Mouse (Mus musculus): ENCODE measurements around the gene Zfp759. TPM values are rescaled to one million over a fixed set of nuclear protein-coding genes. Genes with fewer than 3 reads are reported as not detected.
"Not testable (repeated sequence)": the region's sequence is repeated elsewhere in the genome, so short reads cannot be mapped to it uniquely, and the experiment has no call there.

Gene Zfp759
- polyA plus RNA-seq, 1 experiment from 2014 or later: 3.8 TPM

GRCm38 (mm10) chr13:67166122-67166521, 44.7 kb downstream of the Zfp759 start:
- ATAC-seq (replicated peaks; ENCODE audit: insufficient number of reproducible peaks, low FRiP score, low TSS enrichment, low read depth); H3K36me3 ChIP-seq (replicated peaks; ENCODE audit: control insufficient read depth, insufficient read depth, low read depth, low read length); H3K4me2 ChIP-seq (ENCODE audit: low read depth, low read length); DNase-seq (ENCODE audit: low spot score); H3K4me1 ChIP-seq (ENCODE audit: control insufficient read depth, insufficient read depth, low read length); H3K9ac ChIP-seq (replicated peaks; ENCODE audit: low read length); H3K9me3 ChIP-seq (replicated peaks; ENCODE audit: control insufficient read depth, low read length); H3K4me3 ChIP-seq (ENCODE audit: low read depth, low read length); H3K27me3 ChIP-seq (ENCODE audit: control insufficient read depth, insufficient read depth, low read length); H3K27ac ChIP-seq (replicated peaks; ENCODE audit: low read depth, low read length): not testable (repeated sequence)
- 63% methylated on average over 4 of the region's 4 CpGs for WGBS

DNA sequence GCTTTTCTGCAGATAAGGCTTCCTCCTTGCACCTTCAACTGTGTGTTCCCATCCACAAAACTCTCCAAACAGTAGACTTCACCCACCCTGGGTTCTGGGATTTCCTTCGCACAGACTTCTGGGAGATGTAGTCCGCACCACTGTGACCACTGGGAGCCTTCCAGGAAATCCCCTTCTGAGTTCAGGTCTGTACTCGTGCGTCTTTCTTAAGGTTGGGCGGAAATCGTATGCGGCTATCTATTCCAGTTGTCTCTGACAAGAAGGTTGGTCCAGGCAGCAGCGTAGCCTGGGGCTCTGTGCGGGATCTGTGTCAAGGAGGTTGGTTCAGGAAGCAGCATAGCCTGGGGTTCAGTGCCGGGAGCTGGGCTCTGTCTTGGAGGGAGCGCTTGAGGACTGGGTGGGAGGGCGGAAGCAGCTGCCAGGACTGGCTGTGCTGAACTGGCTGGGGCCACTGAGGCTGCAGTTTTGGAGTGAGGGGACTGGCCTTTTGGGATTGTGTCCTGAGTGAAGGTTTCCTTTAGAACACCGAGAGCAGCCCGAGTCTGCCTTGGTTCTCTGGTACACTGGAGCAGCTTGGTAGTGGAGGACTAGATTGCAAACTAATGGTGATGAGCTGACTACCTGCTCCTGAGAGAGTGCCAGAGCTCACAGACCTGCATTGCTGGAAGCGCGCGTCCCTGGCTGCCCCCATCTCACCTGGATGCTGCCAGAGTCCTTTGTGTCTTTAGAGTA, 51.7 kb downstream of the Zfp759 start, which contains the start of gene Rsl1:
Rsl1 (plus strand) TSS at position 192 of the 732 bp plus-strand sequence.
- WGBS: under 1% methylated on average over 17 of the region's 17 CpGs
- peak; percentile 98 for ATAC-seq (replicated peaks; ENCODE audit: insufficient number of reproducible peaks, low FRiP score, low TSS enrichment, low read depth)
- H3K27ac ChIP-seq (replicated peaks; ENCODE audit: low read depth, low read length): not testable (repeated sequence)

DNA sequence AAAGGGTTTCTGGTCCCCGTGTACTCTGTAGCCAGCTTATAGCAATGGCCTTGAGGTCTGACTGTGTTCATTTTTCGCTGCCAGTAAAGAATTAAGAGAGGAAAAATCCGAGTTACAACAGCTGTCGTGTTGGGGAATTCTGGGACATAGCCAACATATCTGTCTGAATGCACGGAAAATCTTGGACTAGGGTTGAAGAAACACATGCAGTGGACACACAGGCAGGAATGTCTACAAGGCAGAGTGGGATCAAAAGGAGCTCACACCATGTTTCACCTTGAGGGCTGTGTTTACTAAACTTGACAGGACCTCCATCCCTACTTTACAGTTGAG, 52.2 kb downstream of the Zfp759 start:
- ATAC-seq (replicated peaks; ENCODE audit: insufficient number of reproducible peaks, low FRiP score, low TSS enrichment, low read depth) (no peak), DNase-seq (ENCODE audit: low spot score) (no peak)
- H3K27ac ChIP-seq (replicated peaks; ENCODE audit: low read depth, low read length): no peak overlapping the region
- H3K27me3 ChIP-seq (ENCODE audit: control insufficient read depth, insufficient read depth, low read length): no peaks in the 10 kb centered on the region
- H3K4me3 ChIP-seq (ENCODE audit: low read depth, low read length): peak overlapping the region; percentile 64
- H3K4me2 ChIP-seq (ENCODE audit: low read depth, low read length): peak overlapping the region; percentile 57
- WGBS: 30% methylated on average over 5 of the region's 5 CpGs
- no peaks in the 10 kb centered on the region for H3K9me3 ChIP-seq (replicated peaks; ENCODE audit: control insufficient read depth, low read length)
- peak overlapping the region; percentile 68; the same call in 1 of the 2 replicates for H3K9ac ChIP-seq (replicated peaks; ENCODE audit: low read length)
- no peaks in the 10 kb centered on the region for H3K36me3 ChIP-seq (replicated peaks; ENCODE audit: control insufficient read depth, insufficient read depth, low read depth, low read length)
- H3K4me1 ChIP-seq (ENCODE audit: control insufficient read depth, insufficient read depth, low read length): no peaks in the 10 kb centered on the region

More for the DNA sequence above, 51.7 kb downstream of the Zfp759 start, which contains the start of gene Rsl1:
- H3K27me3 ChIP-seq (ENCODE audit: control insufficient read depth, insufficient read depth, low read length); H3K36me3 ChIP-seq (replicated peaks; ENCODE audit: control insufficient read depth, insufficient read depth, low read depth, low read length); H3K9me3 ChIP-seq (replicated peaks; ENCODE audit: control insufficient read depth, low read length); H3K4me1 ChIP-seq (ENCODE audit: control insufficient read depth, insufficient read depth, low read length): not testable (repeated sequence)
- Histone ChIP-seq H3K9ac (replicated peaks; ENCODE audit: low read length) (peak within 1 kb of the TSS; percentile 68), H3K4me2 (ENCODE audit: low read depth, low read length) (peak within 1 kb of the TSS; percentile 57), H3K4me3 (ENCODE audit: low read depth, low read length) (peak within 1 kb of the TSS; percentile 64)
- peak; percentile 69 for DNase-seq (ENCODE audit: low spot score)

Other genes starting within 250 kb of the Zfp759 start
- 1.0 and 1.8 TPM in 2 replicates for gene Gm10767, start 216.7 kb upstream of the Zfp759 start, polyA plus RNA-seq (2014; fragmentation: Nextera tagmentation; extraction: Ambion mirVana)
- gene Zfp712, start 60.5 kb upstream of the Zfp759 start, polyA plus RNA-seq (2014; fragmentation: Nextera tagmentation; extraction: Ambion mirVana): 5.0 and 5.6 TPM in 2 replicates
- 10.1 and 11.5 TPM in 2 replicates for gene Zfp708, start 23.7 kb upstream of the Zfp759 start, polyA plus RNA-seq (2014; fragmentation: Nextera tagmentation; extraction: Ambion mirVana)
- 2.1 and 3.2 TPM in 2 replicates for gene Gm28557, start 13.1 kb upstream of the Zfp759 start, polyA plus RNA-seq (2014; fragmentation: Nextera tagmentation; extraction: Ambion mirVana)
- gene Rslcan18, start 5.4 kb upstream of the Zfp759 start, polyA plus RNA-seq (2014; fragmentation: Nextera tagmentation; extraction: Ambion mirVana): 0.24 and 0.39 TPM in 2 replicates
- 6.7 and 7.7 TPM in 2 replicates for gene Rsl1, start 51.5 kb downstream of the Zfp759 start, polyA plus RNA-seq (2014; fragmentation: Nextera tagmentation; extraction: Ambion mirVana)
- gene Zfp455, start 72.8 kb downstream of the Zfp759 start, polyA plus RNA-seq (2014; fragmentation: Nextera tagmentation; extraction: Ambion mirVana): 2.6 and 2.8 TPM in 2 replicates
- 2.1 and 2.9 TPM in 2 replicates for gene Zfp458, start 156.8 kb downstream of the Zfp759 start, polyA plus RNA-seq (2014; fragmentation: Nextera tagmentation; extraction: Ambion mirVana)
- 0.53 and 0.66 TPM in 2 replicates for gene Zfp457, start 184.8 kb downstream of the Zfp759 start, polyA plus RNA-seq (2014; fragmentation: Nextera tagmentation; extraction: Ambion mirVana)
- 3.2 and 3.3 TPM in 2 replicates for gene Zfp595, start 210.9 kb downstream of the Zfp759 start, polyA plus RNA-seq (2014; fragmentation: Nextera tagmentation; extraction: Ambion mirVana)
- gene Gm28044, start 238.9 kb downstream of the Zfp759 start, polyA plus RNA-seq (2014; fragmentation: Nextera tagmentation; extraction: Ambion mirVana): not detected in 2 replicates
- 1.4 and 1.9 TPM in 2 replicates for gene Zfp953, start 238.9 kb downstream of the Zfp759 start, polyA plus RNA-seq (2014; fragmentation: Nextera tagmentation; extraction: Ambion mirVana)